Mouse (Mus musculus): Measurements from ENCODE around the gene P2rx4.

- TF ChIP-seq POLR2A (IDR thresholded peaks at IDR 0.05; ENCODE audit: extremely low read depth, insufficient read depth, low read length) (no peak), CTCF (IDR thresholded peaks at IDR 0.05; ENCODE audit: low read depth, low read length) (no peak)
Observed at GRCm38 (mm10) chr5:122774743-122775611, 67.6 kb downstream of the P2rx4 start.

Data from liver, adult 2 months (tissue).